Mouse (Mus musculus) liver, embryonic 11.5 days (tissue): ENCODE measurements around the gene Fam25c. TPM values are rescaled to one million over a fixed set of nuclear protein-coding genes. Genes with fewer than 3 reads are reported as not detected.

Experiments
- ATAC-seq: fragments of 200-750 bp; cut with Nextera tagmentation; replicated peaks from 2 replicates; pipeline ENCODE4 v1.8.0; 2017; ENCODE audit warnings: moderate number of reproducible peaks, mild to moderate bottlenecking, moderate TSS enrichment, moderate library complexity; ENCODE audit not compliant: low FRiP score
- DNase-seq: peaks from one replicate; pipeline ENCODE4 v3.0.0-alpha.2; 2017; ENCODE audit warnings: low spot score
- H3K27ac ChIP-seq: fragments of 300-500 bp; sonication (generic); 2 replicates; pipeline ENCODE4 v1.5.1; 2014; ENCODE audit warnings: mild to moderate bottlenecking, low read depth, low read length, control low read depth
- H3K27me3 ChIP-seq: fragments of 300-500 bp; sonication (generic); replicated peaks from 2 replicates; pipeline ENCODE4 v1.6.1; 2014; ENCODE audit warnings: low read length, mixed read lengths; ENCODE audit not compliant: control insufficient read depth, insufficient read depth
- H3K36me3 ChIP-seq: fragments of 300-500 bp; sonication (generic); 2 replicates; pipeline ENCODE4 v1.6.1; 2014; ENCODE audit warnings: mild to moderate bottlenecking, low read length, moderate library complexity, mixed read lengths; ENCODE audit not compliant: control insufficient read depth, insufficient read depth
- H3K4me1 ChIP-seq: fragments of 300-500 bp; sonication (generic); replicated peaks from 2 replicates; pipeline ENCODE4 v1.6.1; 2014; ENCODE audit warnings: low read length, mixed read lengths; ENCODE audit not compliant: control insufficient read depth, insufficient read depth
- H3K4me2 ChIP-seq: fragments of 300-500 bp; sonication (generic); 2 replicates; pipeline ENCODE4 v1.6.1; 2014; ENCODE audit warnings: mild to moderate bottlenecking, control low read depth, moderate library complexity
- H3K4me3 ChIP-seq: fragments of 300-500 bp; sonication (generic); 2 replicates; pipeline ENCODE4 v1.5.1; 2014; ENCODE audit warnings: low read depth, low read length, control low read depth
- H3K9ac ChIP-seq: fragments of 300-500 bp; sonication (generic); 2 replicates; pipeline ENCODE4 v1.6.1; 2014; ENCODE audit warnings: low read depth, low read length, control low read depth
- H3K9me3 ChIP-seq: fragments of 300-500 bp; sonication (generic); 2 replicates; pipeline ENCODE4 v1.6.1; 2016; ENCODE audit warnings: low read length, inconsistent platforms, mixed read lengths; ENCODE audit not compliant: control insufficient read depth
- WGBS: fragments of 180-500 bp; shearing (Covaris S2); extraction: QIAGEN DNeasy Blood & Tissue Kit; methylation state at CpG from one replicate; pipeline ENCODE4 v1.1.7; 2014; 5-methylcytosine and 5-hydroxymethylcytosine counted together
- polyA plus RNA-seq: library from polyadenylated mRNA; unstranded; fragments of >200 nt; fragmentation: Nextera tagmentation; extraction: Ambion mirVana; gene quantifications from 2 replicates; pipeline ENCODE4 v1.2.1, GENCODE M21; 2014

Gene Fam25c
- polyA plus RNA-seq, 1 experiment from 2014 or later, result 0.66 TPM

DNA sequence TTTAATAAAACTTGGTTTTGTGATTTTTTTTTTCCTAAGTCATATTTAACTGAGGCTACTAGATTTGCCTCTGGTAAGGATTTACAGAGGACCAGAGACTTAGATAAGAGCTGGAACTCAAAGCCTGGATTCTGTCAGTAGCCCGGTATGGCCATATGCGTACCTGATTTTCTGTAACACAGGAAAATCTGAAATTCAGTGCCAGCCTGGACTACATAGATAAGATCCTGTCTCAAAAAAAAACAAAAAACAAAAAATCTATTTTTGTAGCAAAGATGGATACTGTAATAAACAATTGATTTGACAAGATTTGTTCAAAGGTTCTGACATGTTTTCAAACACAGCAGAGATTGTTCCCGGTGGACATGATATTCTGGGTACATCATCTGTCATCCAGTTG is 41.6 kb downstream of the Fam25c start:
- Histone ChIP-seq H3K27me3 (no peaks in the 10 kb centered on the region), H3K4me1 (peaks cover 10% of the 10 kb centered on the region; the same call in 1 of the 2 replicates), H3K4me3 (peak overlapping the region; percentile 94), H3K9ac (no peak overlapping the region; the same call in 1 of the 2 replicates), H3K27ac (no peak overlapping the region), H3K4me2 (peak overlapping the region; percentile 40), H3K36me3 (peaks cover 9% of the 10 kb centered on the region; the same call in 1 of the 2 replicates), H3K9me3 (no peaks in the 10 kb centered on the region)
- WGBS, result 57% methylated on average over 3 of the region's 3 CpGs
- DNase-seq (peak; percentile 5), ATAC-seq (no peak)

DNA sequence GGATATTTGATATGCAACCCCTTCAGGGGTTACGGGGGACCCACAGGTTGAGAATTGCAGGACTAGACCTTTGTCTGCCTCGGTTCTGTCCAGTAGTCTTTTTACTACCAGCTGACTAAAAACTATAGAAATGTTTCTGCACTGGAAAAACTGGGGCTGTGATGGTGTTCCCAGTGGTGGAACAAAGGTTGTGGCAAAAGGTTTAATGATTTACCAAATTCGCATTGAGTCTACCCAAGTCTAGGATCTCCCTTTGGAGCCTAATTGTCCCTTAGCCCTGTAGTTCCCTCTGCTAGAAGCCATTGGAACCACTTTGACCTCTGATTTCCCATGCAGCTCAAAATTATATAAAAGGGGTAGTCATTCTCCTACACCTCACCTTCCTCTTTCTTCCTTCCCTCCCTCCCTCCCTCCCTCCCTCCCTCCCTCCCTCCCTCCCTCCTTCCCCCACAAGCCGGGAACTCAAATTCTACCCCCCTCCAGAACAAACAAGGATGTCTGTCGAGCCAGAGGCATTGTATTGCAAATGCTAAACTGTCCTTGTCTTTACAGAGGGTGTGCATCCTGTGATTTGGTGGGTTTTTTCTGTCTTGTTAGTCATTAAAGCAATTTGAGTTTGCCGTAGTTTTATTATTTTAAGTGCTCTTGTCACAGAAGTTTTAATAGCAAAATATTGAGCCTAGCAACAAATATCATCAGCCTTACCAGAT is 42.7 kb downstream of the Fam25c start:
- H3K9me3 ChIP-seq, result no peaks in the 10 kb centered on the region
- peak overlapping the region; percentile 90 for H3K4me2 ChIP-seq
- no peak overlapping the region for H3K27ac ChIP-seq
- H3K36me3 ChIP-seq, result peaks cover 7% of the 10 kb centered on the region; the same call in 1 of the 2 replicates
- WGBS, result 23% methylated on average over 6 of the region's 6 CpGs
- DNase-seq (peak; percentile 31), ATAC-seq (no peak)
- H3K4me1 ChIP-seq, result peaks cover 10% of the 10 kb centered on the region; the same call in 1 of the 2 replicates
- no peaks in the 10 kb centered on the region for H3K27me3 ChIP-seq
- peak overlapping the region; percentile 55; the same call in 1 of the 2 replicates for H3K9ac ChIP-seq
- peak overlapping the region; percentile 94 for H3K4me3 ChIP-seq

DNA sequence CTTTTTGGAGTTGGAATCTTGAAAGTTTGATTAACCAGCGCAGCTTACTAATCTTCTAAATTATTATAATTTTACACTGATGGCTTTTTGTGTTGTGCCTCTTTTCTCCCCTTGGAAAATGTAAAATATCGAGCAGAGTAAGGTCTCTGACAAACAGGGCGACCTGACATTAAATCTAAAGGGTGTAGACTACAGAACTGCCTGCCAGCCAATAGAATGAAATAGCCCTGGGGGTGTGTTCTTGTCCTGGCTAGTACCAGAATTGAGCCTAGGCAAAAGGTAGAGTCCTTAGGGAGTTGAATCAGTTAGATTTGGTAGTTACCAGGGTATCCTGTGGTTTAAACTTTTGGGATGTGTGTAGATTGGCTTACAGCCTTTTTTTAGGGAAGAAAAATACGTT is 43.5 kb downstream of the Fam25c start:
- Histone ChIP-seq H3K4me3 (peak overlapping the region; percentile 94), H3K36me3 (peaks cover 4% of the 10 kb centered on the region; the same call in 1 of the 2 replicates), H3K9ac (peak overlapping the region; percentile 94), H3K9me3 (no peaks in the 10 kb centered on the region), H3K4me2 (peak overlapping the region; percentile 90), H3K27ac (peak overlapping the region; percentile 94), H3K27me3 (no peaks in the 10 kb centered on the region), H3K4me1 (peaks cover 10% of the 10 kb centered on the region; the same call in 1 of the 2 replicates)
- DNase-seq (peak; percentile 23), ATAC-seq (no peak)
- WGBS, result 3% methylated on average over 4 of the region's 4 CpGs

DNA sequence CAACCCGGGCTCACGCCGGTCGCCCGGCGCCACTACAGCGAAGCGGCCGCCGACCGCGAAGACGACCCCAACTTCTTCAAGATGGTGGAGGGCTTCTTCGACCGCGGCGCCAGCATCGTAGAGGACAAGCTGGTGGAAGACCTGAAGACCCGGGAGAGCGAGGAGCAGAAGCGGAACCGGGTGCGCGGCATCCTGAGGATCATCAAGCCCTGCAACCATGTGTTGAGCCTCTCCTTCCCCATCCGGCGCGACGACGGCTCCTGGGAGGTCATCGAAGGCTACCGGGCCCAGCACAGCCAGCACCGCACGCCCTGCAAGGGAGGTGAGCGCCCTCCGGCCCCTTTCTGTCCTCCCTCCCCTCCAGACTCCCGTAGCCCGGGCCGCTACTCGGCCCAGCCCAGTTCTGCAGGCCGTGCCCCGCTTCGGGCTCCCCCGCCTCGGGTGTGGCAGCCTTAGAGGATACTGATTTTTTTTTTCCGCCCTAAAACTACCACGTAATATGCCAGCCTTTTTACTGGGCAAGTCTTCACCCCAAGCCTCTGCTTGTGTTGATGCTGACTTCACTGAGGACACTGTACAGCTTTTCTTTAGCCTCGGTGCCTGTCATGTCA is 44.1 kb downstream of the Fam25c start:
- Histone ChIP-seq H3K4me1 (peaks cover 10% of the 10 kb centered on the region; the same call in 1 of the 2 replicates), H3K4me3 (peak overlapping the region; percentile 94), H3K4me2 (peak overlapping the region; percentile 90), H3K27me3 (no peaks in the 10 kb centered on the region), H3K27ac (peak overlapping the region; percentile 94), H3K36me3 (peaks cover 2% of the 10 kb centered on the region; the same call in 1 of the 2 replicates), H3K9ac (peak overlapping the region; percentile 94), H3K9me3 (no peaks in the 10 kb centered on the region)
- DNase-seq (no peak), ATAC-seq (peak; percentile 15; the same call in 1 of the 2 replicates)
- under 1% methylated on average over 47 of the region's 47 CpGs for WGBS

DNA sequence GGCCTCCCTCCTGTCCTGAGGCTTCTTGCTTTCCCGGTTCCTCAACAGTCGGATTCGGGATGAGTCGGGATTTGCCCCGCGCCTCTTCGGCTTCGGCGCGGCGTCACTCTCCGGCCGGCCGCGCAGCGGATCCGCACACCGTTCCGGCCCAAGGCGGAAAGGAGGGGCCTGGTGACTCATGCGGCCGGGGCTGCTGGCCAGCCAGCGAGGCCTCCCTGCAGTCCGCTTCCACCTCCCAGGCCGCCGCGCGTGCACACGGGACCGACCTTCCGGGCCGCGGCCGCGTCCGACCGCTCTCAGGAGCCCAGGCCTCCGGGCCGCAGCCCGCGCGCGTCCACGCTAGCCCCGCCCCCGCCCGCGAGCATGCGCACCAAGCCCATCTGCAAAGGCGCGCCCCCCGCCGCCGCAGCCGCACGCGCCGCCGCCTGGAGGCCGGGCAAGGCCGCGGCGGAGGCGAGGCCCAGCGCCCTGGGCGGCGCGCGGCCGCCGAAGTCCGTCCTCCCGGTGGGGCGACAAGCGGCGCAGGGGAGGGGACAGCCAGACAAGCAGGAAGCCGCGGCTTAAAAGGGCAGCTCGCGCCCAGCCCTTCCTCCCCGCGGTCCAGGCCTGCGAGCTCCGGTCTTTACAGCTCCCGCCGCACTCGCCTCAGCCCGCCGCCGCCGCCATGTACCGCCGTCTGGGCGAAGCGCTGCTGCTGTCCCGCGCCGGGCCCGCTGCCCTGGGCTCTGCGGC is 44.8 kb downstream of the Fam25c start, which contains the start of the genes Shld2 and Glud1:
TSS of gene Shld2 (minus strand) at position 260 of the 732 bp plus-strand sequence.
TSS of gene Glud1 (plus strand) at position 494 of the 732 bp plus-strand sequence.
- H3K36me3 ChIP-seq, result peaks cover 2% of the 10 kb centered on the region; the same call in 1 of the 2 replicates
- under 1% methylated on average over 82 of the region's 100 CpGs for WGBS
- ATAC-seq, result peak; percentile 95

DNA sequence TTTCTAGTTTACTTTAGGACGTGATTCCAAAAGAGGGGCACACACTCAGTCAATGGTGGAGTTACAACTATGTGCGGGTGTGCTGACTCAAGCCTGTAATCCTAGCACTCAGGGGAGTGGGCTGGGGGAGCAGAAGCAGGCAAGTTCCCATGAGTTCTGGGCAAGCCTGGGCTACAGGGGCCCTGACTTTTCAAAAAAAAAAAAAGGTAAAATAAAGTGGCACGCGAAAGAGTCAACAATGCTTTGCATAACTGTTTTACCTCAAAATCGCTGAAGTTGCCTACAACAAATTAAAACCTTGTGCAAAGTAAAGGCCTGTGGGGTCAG is 45.4 kb downstream of the Fam25c start:
- H3K4me1 ChIP-seq, result peaks cover 10% of the 10 kb centered on the region; the same call in 1 of the 2 replicates
- no peak for ATAC-seq
- H3K27ac ChIP-seq, result peak overlapping the region; percentile 94
- H3K27me3 ChIP-seq, result no peaks in the 10 kb centered on the region
- H3K4me2 ChIP-seq, result peak overlapping the region; percentile 90
- H3K4me3 ChIP-seq, result peak overlapping the region; percentile 94
- 7% methylated on average over 5 of the region's 5 CpGs for WGBS
- no peak for DNase-seq
- H3K9ac ChIP-seq, result peak overlapping the region; percentile 94
- no peaks in the 10 kb centered on the region for H3K9me3 ChIP-seq
- no peaks in the 10 kb centered on the region for H3K36me3 ChIP-seq

More for the DNA sequence above, 44.8 kb downstream of the Fam25c start, which contains the start of the genes Shld2 and Glud1:
- Histone ChIP-seq H3K4me1 (peaks cover 10% of the 10 kb centered on the region; the same call in 1 of the 2 replicates), H3K9ac (peak within 1 kb of the TSS; percentile 94), H3K27ac (peak within 1 kb of the TSS; percentile 94), H3K4me3 (peak within 1 kb of the TSS; percentile 94), H3K27me3 (no peaks in the 10 kb centered on the region), H3K4me2 (peak within 1 kb of the TSS; percentile 90), H3K9me3 (no peaks in the 10 kb centered on the region)
- DNase-seq, result peak; percentile 96

DNA sequence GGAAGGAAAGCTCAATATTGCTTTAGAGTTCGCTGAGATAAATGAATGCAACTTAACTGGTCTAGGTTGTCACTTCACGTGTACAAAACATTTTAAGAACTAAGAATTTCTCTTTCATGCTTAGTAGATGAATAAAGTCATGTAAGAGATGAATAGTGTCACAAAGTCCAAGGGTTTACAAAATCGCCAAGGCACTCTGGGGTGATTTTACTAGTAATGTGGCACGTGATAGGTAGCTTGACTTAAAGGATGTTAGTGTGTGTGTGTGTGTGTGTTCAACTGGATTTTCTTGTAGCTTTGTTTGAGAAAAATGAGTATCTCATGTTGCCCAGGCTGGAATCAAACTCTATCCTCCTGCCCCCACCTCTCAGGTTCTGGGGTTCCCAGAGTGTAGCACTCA is 46.0 kb downstream of the Fam25c start:
- no peak for DNase-seq
- Histone ChIP-seq H3K9ac (no peak overlapping the region), H3K27ac (peak overlapping the region; percentile 94; the same call in 1 of the 2 replicates)

DNA sequence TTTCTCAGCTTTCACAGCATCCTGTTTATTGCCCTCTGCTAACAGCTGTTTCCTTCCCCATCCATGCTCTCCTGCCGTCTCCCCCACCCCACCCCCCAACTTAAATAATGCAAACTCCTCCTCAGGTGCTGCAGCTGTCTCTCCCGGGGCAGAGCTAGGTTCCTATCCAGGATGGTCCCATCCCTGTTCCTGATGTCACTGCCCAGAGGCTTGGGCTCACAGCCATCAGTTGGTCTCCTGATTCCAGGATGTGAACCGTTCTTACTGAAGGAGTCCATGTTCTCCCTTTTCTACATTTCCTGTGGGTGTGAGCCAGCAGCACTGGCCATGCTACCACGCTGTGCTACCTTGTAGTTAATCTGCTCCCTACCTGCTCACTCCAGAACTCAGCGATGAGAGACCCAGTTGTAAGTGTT is 52.0 kb downstream of the Fam25c start:
- 27% methylated on average over 5 of the region's 5 CpGs for WGBS
- Histone ChIP-seq H3K4me3 (no peak overlapping the region), H3K36me3 (0 out of 2 replicates have a peak, but pooled peaks cover 2% of the 10 kb centered on the region), H3K4me1 (no peaks in the 10 kb centered on the region), H3K4me2 (no peak overlapping the region), H3K9ac (no peak overlapping the region), H3K27ac (0 out of 2 replicates have a peak overlapping the region, but pooled peaks have one; percentile 7), H3K9me3 (no peaks in the 10 kb centered on the region), H3K27me3 (no peaks in the 10 kb centered on the region)
- ATAC-seq (no peak), DNase-seq (no peak)

More for the DNA sequence above, 46.0 kb downstream of the Fam25c start:
- Histone ChIP-seq H3K4me3 (peak overlapping the region; percentile 94; the same call in 1 of the 2 replicates), H3K4me1 (peaks cover 8% of the 10 kb centered on the region; the same call in 1 of the 2 replicates), H3K36me3 (no peaks in the 10 kb centered on the region), H3K4me2 (peak overlapping the region; percentile 90), H3K27me3 (no peaks in the 10 kb centered on the region), H3K9me3 (no peaks in the 10 kb centered on the region)
- 82% methylated on average over 4 of the region's 4 CpGs for WGBS
- ATAC-seq, result no peak
